Mouse (Mus musculus) cerebellum, postnatal 36 days (tissue): ENCODE results near the gene Clip2.

Experiments
- DNase-seq, 2 experiments: peaks; one replicate each; pipeline ENCODE4 v3.0.0; 2021 to 2022; ENCODE audit warnings: mixed read lengths in 2 of 2

Gene Clip2

GRCm38 (mm10) chr5:134564272-134564671, 12.0 kb upstream of the Clip2 start:
- no peak for DNase-seq

DNA sequence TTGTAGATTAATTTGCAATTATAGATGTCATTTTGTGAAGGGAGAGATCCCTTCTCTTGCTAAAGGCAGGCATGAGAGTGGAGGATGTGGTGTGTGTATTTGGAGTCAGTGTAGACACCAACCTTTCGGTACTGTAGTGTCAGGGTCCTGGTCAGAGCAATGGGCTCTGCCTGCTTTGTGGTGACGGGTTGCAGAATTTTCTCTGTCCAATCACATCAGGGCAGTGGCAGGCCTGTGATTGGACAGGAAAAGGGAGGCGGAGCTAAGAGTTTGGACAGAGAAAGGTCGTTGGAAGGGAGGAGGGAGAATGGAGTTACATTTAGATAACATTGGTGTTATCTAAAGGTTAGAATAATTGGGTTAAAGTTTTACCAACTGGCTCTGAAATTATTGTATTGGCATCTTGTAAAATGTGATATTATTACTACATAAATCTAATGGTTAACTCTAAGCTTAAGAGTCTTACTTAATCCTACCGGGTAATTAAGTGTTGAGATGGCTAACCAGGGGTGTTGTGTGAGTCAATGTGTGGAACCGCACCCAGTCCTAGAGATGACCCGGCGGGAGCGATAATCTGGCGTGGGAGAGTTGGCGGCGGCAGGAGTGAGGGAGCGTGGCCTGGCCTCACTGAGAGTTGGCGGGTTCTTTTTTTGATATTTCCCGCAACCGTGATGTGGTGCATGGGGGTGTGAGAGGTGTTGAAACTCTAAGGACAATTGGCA, 8.4 kb upstream of the Clip2 start:
- DNase-seq: no peak

DNA sequence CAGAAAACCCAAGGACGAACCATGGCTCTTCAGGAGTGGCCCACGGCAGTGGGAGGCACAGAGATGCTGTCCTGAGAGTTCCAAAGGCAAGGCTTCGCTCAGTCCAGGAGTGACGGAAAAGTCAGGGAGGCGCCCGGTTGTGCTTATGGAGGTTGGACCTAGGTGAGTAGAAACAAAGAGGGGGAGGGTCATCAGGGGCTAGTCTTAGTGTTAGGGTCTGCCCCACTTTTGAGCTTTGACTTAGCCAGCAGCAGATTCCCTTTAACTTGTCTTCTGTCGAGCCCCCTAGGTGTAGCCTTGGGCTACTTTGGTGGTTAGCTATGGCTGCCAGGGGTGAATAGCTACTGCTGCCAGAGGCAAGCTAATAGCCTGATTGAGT, 7.8 kb upstream of the Clip2 start, which contains the start of gene Syna:
Syna (minus strand) TSS at position 101 of the 379 bp plus-strand sequence.
- DNase-seq: no peak

- DNase-seq: peak in 1 of 2 experiments; percentile 33
These were observed 3.4 kb upstream of the Clip2 start for GRCm38 (mm10) chr5:134555463-134556164.

DNA sequence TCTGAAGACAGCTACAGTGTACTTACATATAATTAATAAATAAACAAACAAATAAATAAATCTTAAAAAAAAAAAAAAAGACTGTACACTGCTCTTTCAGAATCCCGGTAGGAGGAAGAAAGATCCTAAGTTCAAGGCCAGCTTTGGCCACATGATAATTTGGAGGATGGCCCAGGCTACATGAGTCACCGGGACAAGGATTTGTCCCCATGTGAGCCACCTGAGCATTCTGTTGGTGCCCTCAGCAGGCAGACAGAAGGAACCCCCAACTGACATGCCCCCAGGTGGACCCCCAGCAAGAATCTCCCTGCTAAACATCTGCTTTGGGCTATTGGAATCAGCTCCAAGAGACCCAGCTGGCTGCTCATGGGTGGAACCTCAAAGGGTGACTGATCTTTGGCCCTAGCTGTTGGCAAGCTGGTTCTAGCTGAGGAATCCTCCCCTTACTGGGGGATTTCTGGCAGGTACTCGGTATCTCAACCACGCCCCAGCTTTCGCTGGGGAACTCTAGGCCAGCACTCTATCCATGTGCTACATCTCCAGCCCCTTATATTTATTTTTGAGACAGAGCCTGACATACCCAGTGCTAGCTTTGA, 1.8 kb upstream of the Clip2 start:
- DNase-seq: no peak

DNA sequence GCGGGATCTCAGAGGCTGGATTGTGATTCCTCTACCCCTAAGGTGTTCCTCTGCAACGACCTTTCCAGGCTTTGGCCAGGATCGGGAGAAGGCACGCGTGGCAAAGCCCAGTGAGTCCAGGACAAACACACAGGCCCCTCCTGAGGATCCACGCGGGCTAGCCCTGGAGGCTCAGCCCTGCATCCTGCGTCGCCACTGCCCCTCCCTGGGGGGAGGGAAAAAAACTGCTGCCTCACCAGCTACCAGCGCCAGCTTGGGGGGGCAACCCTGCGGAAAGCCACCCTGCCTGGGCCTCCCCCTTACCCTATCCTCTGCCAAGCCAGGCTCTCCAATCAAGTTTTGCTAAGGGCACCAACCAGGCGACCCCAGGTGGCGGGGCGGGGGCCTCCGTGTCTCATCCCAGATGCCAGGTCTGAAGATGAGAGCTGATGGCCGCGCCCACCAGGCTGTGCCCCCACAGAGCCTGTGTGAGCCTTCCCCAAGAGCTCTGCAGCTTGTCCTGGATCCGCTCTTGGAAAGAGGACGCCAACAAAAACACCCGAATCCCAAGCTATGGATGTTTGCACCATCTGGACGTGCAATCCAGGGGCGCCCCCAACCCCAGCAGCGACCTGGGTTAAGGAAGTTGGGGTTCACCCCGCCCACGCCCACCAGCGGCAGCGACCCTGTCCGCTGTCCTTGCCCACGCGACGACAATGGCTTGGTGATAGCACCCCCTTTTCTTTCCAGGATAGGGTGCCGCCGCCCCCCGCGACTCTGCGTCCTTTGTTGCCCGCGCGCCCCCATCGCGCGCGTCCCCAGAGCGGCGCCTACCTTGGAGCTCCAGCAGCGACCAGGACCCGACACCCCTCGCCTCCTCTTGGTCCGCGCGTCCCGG, 763 bp downstream of the Clip2 start:
- DNase-seq: peak in 1 of 2 experiments; percentile 43

- peak in 1 of 2 experiments; percentile 31 for DNase-seq
These were observed 1.4 kb downstream of the Clip2 start for GRCm38 (mm10) chr5:134550836-134551232.

DNA sequence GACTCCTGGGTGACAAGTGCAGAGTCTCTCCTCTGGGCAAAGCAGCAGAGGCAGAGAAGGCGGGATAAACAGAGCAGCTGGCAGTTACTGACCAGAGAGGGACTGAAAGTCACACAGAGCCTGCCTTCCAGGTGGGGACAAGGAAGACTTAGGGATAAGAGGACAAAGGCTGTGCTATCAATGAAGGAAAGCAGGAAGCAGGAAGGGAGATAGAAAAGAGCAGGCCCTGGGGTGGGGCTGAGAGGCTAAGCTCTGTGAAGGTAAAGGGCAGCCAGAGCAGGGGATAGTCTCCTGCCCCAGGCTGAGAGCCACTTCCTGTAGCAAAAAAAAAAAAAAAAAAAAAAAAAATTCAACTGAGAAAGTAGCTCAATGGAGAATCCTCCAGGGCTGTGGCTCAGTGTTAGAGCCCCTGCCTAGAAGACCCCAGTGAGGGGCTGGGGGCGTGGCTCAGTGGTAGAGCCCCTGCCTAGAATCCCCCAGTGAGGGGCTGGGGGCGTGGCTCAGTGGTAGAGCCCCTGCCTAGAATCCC, 2.5 kb downstream of the Clip2 start:
- no peak for DNase-seq

GRCm38 (mm10) chr5:134548306-134548705, 3.9 kb downstream of the Clip2 start:
- no peak for DNase-seq

DNA sequence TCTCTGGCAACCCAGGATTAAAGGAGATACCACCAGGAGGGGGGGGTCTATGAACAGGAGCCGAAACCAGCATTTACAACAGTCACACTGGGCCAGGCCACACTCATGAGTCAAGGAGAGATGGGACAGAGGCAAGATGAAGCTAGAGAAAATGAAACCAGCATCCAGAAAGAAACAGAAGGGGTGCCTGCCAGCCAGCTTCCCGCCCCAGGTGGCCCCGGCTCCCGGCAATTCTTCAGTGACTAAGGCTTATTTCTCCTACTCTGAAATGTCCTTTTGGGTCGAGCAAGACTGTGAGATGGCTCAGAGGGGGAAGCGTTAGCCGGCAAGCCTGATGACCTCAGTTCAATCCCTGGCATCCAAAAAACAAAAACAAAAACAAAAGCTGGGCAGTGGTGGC, 5.4 kb downstream of the Clip2 start:
- DNase-seq: peak; percentile 25 to 44

GRCm38 (mm10) chr5:134545242-134545629, 7.0 kb downstream of the Clip2 start:
- no peak for DNase-seq

DNA sequence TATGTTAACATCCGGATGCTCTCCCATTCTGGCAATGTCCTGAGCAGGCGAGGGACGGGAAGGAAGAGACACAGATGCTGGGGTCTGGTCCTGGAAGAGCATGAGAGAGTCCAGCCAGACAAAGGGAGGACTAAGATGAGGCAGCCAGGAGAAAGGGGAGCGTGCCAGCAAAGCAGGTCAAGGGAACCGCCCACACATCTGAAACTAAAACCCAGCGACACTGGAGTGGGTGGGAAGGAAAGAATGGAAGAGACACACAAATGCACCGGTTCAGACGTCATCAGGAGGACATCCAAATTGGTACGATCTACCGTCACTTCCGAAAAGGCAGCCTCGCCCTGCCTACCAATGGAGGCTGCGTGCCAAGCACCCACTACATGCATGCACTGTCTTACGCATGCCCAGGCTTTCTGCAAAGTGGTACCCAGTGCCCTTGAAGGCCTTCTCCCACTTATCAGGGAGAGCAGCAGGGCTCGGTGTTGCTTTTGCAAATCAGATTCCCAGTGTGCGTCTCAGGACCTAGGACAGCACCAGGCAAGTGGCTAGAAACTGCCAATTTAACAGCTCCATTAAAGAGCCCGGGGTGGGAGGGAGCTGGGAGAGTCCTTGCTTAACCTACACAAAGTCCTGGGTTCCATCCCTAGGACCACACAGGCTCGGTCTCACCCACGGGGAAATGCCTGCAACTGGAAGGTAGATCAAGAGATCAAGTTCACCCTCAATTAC, 7.6 kb downstream of the Clip2 start:
- DNase-seq: peak; percentile 33 to 42

- no peak for DNase-seq
These were observed 10.6 kb downstream of the Clip2 start for GRCm38 (mm10) chr5:134541640-134542039.

DNA sequence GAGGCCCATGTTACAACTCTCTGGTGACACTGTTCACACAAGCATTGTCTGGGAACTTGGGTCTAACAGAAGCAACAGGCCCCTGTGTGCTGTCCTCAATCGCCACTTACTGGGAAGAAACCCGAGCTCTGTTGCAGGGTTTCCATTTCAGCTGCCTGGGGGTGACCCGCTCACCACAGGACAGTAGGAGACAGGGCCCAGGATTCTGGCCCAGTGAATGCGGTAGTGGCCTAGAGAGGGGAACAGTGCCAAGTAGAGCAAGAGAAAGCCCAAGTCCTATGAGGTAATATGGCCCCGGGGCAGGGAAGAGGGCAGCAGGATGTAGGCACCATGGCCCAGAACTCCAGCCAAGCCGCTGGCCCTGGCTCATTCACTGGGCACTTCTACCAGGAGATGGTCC, 11.4 kb downstream of the Clip2 start:
- no peak for DNase-seq

DNA sequence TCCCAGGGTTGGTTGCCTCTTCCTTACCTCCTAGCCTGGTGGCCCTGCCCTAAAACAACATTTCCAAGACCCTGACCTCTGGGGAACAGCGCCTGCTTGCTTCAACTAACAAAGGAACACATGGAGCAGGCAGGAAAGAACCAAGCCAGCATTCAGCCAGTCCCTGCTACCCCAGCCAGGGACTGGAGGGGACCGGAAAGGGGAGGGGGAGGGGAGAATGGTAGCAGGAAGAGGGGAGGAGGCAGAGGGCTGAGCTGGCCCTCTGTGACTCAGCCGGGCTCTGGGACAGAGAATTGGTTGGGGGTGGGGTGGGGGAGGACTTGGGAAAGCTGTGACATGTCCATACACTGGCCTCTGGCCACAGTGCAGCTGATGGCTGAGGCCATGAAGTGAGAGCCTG, 12.3 kb downstream of the Clip2 start:
- DNase-seq: no peak

- DNase-seq: no peak
These were observed 16.2 kb downstream of the Clip2 start for GRCm38 (mm10) chr5:134536036-134536435.

GRCm38 (mm10) chr5:134532417-134532816, 19.8 kb downstream of the Clip2 start:
- DNase-seq: no peak

GRCm38 (mm10) chr5:134531585-134531984, 20.6 kb downstream of the Clip2 start:
- peak in 1 of 2 experiments; percentile 49 for DNase-seq

DNA sequence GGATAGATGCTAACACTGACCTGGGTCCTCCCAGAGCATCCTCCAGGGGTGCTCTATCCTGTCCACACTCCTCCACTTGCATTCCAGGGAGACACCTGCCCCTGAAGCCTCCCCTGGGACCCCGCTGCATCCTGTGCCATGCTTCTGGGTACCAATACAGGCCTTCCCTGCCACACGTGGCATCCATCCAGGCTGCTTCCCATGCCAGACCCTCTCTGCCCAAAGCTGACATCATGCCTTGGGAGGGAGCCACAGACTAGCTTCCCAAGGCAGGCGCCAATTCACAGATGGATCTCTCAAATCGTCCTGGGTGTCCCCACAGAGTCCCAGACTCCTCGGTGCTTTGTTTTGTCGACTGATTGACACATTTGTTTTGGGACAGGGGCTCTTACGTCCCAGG, 21.4 kb downstream of the Clip2 start:
- peak; percentile 97 to 98 for DNase-seq

DNA sequence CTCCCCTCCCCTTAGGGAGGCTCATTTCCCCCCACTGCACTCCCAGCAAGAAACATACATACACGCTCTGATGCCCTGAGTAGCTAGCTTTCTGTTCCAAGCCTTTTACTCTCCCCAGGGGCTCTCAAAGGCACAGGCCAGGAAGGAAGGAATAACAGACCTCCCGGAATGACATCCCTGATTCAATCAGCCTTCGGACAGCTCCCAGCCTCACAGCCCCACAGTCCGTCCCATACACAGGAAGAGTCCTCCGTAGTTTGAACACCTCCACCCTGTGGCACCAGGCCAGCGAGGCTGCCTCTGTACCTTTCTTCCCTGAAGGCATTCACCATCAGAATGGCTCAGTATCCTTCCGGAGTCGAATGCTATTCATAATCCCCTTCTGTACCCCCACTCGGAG, 23.7 kb downstream of the Clip2 start:
- DNase-seq: no peak

- DNase-seq: peak; percentile 67 to 74
These were observed 26.1 kb downstream of the Clip2 start for GRCm38 (mm10) chr5:134525971-134526711.
